Mouse (Mus musculus) monocyte, adult 5-6 weeks (primary cell): ENCODE measurements around the gene Tsga10ip. TPM values are rescaled to one million over a fixed set of nuclear protein-coding genes. Genes with fewer than 3 reads are reported as not detected.

ENCODE experiments used
- ATAC-seq: fragments of 153-309, 156-312 bp; replicated peaks from 2 replicates; pipeline ENCODE4 v1.8.0; 2017; ENCODE audit warnings: mild to moderate bottlenecking; ENCODE audit not compliant: low TSS enrichment, insufficient number of reproducible peaks, severe bottlenecking, poor library complexity, low FRiP score
- total RNA-seq: library from RNA; stranded (forward); fragments of 200-1000, 200-491, 200-594 nt; gene quantifications from 3 replicates; pipeline ENCODE4 v1.2.3, GENCODE M21; 2017

The Tsga10ip gene
- total RNA-seq: not detected in 3 replicates

DNA sequence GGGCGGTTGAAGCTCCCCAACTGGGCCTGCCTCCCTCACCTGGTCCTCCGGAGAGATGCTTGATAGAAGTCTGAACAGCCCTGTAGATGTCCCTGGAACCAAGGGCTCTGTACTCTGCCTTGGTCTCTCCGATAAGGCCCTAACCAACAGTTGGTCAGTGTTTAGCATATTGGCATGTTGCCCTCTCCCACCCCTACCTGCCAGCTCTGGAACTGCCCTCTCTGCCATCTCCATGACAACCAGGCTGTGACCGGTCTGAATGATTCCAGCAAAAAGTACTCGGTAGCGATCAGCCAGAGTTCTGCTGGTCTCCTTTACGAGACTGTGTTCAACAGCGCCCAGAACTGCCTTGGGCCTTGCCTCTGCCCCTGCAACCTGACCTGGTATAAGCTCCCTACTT, at the start of gene Tsga10ip:
Gene Tsga10ip (minus strand): TSS at position 234 of the 400 bp plus-strand sequence.
- ATAC-seq: no peak

DNA sequence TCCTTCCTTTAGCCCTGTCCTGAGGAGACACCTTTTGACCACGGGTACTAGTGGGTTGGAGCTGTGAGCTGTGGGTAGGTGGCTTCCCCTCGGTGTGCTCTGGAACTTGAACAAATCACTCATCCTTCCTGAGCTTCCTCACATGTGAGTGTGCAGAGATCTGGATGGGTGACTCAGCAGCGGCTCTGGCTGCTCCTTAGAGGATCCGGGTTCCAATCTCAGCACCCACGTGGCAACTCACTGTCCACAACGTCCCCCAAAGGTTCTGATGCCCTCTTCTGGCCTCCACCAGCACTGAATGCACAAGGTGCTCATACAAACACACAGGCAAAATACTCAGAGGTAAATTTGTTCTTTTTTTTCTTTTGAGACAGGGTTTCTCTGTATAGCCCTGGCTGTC, 49.4 kb upstream of the Tsga10ip start:
- no peak for ATAC-seq

DNA sequence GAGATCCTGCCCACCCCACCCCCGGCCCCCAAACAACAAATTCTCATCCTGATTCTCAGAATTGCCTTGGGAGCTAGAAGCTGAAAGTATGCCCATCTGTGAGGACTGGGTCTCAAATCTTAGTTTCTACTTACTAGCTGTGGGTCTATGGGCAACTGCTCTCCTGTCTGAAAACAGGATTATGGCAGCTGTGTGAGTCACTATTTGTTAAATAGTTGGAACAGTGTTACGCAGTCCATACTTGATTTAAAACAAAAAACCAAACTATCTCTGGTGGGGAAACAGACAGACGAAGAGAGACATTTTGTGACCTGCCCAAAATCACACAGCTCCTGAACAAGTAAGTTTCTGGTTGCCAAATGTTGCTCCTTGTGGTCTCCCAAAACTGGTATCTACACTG, 47.3 kb upstream of the Tsga10ip start:
- no peak for ATAC-seq

DNA sequence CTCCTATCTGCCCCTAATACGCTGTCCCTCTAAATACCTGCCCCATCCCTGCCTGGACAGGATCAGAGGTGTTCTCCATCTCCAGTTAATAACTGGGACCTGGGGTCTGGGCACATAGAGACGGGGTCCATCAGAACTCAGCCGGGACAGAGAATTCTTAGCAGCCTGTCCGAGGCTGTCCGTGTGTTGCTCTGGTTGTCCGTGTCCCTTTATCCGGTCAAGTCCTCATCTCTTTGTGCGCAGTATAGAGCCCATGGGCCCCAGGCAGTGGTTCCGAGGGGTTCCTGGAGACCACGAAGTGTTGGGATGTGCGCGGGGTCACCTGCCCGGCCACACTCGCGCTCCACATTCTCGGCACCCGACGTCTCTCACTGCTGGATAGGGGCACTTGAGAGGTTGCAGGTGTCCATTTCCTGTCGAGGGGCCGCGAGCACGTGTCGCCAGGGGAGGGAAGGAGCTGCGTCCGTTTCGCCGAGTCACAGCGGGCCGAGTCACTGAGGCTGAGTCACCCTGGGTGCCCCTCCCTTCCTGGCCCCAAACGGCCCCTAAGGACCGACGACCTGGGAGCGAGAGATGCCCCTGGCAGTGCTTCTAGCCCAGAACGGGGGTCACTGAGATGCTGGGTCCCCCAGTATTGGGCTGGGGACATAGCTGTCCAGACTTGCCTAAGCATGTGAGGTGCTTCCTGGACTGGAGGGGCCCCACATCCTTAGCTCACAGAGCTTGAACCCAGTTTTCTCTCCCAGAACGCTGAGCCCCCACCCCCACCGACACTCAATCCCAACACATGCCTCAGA, 46.2 kb upstream of the Tsga10ip start:
- peak; percentile 29; the same call in 1 of the 2 replicates for ATAC-seq

GRCm38 (mm10) chr19:5447515-5448353, 45.4 kb upstream of the Tsga10ip start, which contains the start of gene Fosl1:
Fosl1 (plus strand) TSS chr19:5447547.
- ATAC-seq: peak; percentile 64

DNA sequence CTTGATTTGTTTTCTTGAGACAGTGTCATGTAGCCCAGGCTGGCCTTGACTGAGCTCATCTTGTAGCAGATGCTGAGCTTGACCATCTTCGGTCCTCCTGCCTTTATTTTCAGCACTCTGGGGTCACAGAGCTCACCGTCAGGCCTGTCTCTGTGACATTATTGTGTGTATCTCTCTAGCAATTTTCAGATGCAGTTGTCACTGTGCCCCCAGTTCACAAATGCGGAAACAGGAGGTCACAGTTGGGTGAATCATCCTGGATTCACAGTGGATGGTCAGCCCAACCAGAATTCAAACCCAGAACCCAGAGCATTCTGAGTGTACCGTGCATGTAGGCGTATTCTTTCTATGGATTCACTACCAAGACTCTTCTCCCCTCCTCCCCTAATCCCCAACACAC, 43.4 kb upstream of the Tsga10ip start:
- ATAC-seq: no peak

DNA sequence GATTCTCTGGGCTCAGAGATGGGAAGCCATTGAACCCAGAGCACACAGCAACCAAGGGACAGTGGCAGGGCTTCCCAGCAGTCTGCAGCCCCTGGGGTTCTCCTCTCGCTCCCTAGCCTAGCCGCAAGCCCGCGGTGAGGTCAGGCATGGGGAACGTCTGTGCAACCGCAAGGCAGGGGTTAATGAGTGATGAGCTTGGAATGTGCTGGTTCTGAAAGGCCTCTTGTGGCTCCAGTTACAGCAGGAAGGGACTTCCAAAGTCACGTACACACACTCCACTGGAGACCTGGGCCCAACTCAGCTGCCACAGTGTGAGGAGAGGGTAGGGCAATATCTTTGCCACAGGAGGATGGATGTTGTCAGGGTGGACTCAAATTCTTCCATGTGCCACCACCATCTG, 42.6 kb upstream of the Tsga10ip start:
- ATAC-seq: no peak

- peak; percentile 36; the same call in 1 of the 2 replicates for ATAC-seq
Observed at GRCm38 (mm10) chr19:5444371-5444908, 42.1 kb upstream of the Tsga10ip start.

DNA sequence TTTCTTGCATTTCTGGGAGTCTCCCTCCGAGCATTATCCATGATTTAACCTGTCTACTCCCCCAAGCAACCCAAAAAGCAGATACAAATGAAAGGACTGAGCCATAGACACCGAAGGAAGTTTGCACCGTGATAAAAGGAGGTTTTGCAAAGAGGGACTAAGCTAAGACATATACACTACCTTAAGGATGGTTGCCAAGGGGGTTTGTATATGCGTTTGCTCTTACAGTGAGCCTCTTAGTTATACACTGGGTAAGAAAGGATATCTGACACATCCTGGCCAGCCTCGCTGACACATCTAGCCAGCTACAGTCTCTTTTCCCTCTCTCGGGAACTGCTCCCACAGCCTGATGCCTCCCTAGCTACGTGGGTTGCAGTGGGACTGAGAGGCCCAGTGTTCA, 31.6 kb upstream of the Tsga10ip start:
- ATAC-seq: no peak

DNA sequence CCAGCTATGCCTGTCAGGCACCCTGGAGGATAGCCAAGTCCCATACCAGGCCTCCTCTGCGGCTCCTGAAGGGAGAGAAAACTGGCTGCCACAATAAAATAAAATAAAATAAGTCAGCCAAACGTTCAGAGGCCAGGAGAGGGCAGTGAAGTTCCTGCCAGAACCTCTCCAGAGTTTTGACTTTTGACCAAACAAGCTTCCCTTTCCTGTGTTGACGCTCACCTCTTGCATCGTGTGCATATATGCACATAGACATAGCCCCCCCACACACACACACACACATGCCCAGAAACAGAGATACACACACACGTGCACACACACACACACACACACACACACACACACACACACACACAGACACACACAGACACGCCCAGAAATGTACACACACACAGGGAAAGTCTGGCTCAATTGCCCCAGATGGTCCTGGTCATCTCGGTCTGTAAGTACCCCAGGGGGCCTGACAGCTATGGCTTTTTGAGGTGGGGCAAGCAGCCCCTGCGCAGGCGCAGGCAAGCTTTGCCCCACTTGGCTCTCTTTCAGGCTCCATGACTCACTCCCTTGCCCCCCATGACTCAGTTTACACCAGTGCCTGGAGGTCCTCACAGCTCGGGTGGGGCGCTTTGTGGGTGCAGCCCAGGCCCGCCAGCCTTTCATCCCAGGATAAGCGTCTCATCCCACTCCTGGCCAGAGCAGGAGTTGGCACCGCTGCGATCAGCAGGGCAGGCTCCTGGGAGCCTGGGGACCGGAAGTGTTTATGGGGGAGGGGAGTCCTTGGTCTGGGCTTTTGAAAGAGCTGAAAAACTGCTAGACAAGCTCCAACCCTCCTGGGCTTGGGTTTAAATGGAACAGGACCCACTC, 30.9 kb upstream of the Tsga10ip start:
- ATAC-seq: peak; percentile 81

GRCm38 (mm10) chr19:5431911-5432464, 29.7 kb upstream of the Tsga10ip start:
- ATAC-seq: no peak

- no peak for ATAC-seq
Observed at GRCm38 (mm10) chr19:5430408-5430807, 28.1 kb upstream of the Tsga10ip start.

DNA sequence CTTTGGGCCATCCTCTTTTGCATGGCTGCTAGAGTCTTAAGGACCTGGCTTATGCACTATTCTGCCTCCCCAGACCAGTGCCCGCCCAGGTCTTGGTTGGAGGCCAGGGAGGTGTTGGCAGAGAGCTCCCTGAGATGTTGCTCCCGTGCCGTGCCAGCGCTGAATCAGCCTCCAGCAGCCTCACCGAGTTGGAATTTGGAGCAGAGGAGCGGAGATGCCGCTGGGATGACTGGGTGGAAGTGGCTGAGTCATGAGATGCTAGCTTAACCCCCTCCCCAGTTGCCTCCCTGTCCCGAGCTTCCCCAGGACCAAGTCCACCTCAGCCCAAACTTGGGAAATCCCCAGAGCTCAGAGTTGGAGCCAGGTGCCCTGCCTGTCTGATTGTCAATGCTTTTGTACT, 27.5 kb upstream of the Tsga10ip start:
- ATAC-seq: no peak

DNA sequence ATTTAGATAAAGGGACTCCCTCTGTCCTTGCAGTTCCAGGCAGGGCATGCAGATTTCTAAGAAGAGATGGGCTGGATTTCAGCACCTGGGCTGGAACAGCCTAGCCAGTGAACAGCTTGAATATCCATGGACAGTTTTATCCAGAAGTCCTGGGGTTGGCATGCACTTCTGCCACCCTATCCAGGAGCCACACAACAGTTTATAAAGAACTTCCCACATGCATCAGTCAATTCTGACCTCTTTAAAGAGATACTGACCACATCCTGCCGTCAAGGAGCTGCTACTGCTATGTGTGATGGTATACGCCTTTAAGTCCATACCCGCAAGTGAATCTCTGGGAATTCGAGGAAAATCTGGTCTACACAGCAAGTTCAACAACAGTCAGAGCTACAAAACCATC, 26.9 kb upstream of the Tsga10ip start:
- no peak for ATAC-seq

GRCm38 (mm10) chr19:5428083-5428482, 25.8 kb upstream of the Tsga10ip start:
- ATAC-seq: no peak

DNA sequence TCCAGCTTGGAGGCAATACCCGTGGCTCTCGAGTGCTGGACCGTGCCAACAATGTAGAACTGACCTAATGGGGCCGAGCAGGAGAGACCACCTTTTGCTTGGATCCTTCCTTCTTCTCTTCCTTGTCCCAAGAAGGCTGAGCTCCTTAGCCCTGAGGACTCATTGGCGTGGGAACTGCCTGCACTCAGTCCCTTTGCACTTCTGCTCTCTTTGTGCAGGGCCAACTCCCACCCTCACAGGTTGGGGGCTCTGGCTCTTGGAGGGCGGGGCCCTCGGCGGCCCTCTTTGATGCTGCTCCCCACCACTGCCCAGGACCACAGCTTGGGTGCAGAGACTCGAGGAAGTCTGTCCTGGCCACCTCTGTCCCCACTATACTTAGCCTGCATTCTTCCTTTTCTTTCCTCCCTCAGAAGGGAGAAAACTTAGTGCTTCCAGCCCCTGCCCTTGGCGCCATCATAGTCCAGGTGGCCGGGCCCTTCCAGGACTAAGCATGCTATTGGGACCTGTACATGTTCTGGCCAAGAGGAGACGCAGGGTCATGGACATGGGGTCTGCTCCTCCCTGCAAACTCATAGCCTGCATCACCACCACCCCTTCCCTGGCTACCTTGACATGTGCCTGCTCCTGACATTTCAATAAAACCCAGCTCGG, 24.4 kb upstream of the Tsga10ip start:
- ATAC-seq: no peak

- ATAC-seq: no peak
Observed at GRCm38 (mm10) chr19:5425906-5426565, 23.7 kb upstream of the Tsga10ip start.
